Mouse (Mus musculus) lung, postnatal 0 days (tissue): ENCODE measurements around the gene Lsm3.

Experiments used
- CTCF ChIP-seq: IDR thresholded peaks from 2 replicates; pipeline ENCODE4 v1.5.1; 2016; ENCODE audit warnings: antibody characterized with exemption, mild to moderate bottlenecking
- EP300 ChIP-seq: IDR thresholded peaks from 2 replicates; pipeline ENCODE4 v1.6.1; 2016; ENCODE audit warnings: antibody characterized with exemption, mild to moderate bottlenecking, control low read depth

GRCm38 (mm10) chr6:91493053-91493452 lies 22.7 kb upstream of the Lsm3 start:
- no peak for TF ChIP-seq CTCF
- no peak for TF ChIP-seq EP300
